Mouse (Mus musculus) myocyte (in vitro differentiated cells): ENCODE data around the gene Tbk1.

Experiments
- CEBPB ChIP-seq: IDR thresholded peaks from 2 replicates; pipeline ENCODE4 v1.6.1; 2011; ENCODE audit warnings: mild to moderate bottlenecking, moderate library complexity; ENCODE audit not compliant: poor library complexity, insufficient read depth, severe bottlenecking
- POLR2A ChIP-seq: IDR thresholded peaks from one replicate; pipeline ENCODE4 v1.6.1; 2011; ENCODE audit warnings: low read depth, mild to moderate bottlenecking, control low read depth, moderate library complexity; ENCODE audit not compliant: insufficient read length
- POLR2AphosphoS2 ChIP-seq: IDR thresholded peaks from one replicate; pipeline ENCODE4 v1.6.1; 2011; ENCODE audit warnings: low read depth, control low read depth; ENCODE audit not compliant: insufficient read length

DNA sequence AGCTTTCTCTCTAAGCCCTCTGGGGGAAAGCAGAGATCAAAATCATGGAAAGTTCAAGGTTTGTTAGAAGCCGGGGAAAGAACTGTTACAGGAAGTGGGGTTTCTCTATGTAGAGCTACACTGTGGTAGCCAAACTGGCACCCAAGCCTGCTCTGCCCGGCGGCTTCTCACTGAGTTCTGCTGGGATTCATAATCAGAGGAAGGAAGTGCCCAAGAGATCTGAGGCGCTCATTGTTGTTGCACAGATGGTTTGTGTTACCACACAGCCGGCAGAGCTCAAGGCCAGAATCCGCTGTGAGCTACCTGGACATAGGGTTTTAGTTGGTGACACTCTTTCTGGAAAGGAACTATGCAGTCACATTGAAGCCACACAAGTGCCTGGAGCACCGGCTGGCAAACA lies 88.6 kb downstream of the Tbk1 start:
- no peak for TF ChIP-seq POLR2A
- TF ChIP-seq POLR2AphosphoS2 = no peak
- no peak for TF ChIP-seq CEBPB
